Mouse (Mus musculus): ENCODE results near the gene Atp5d. TPM values are rescaled to one million over a fixed set of nuclear protein-coding genes. Genes with fewer than 3 reads are reported as not detected.

The Atp5d gene
- total RNA-seq, 1 experiment from 2014 or later = 34.4 TPM

DNA sequence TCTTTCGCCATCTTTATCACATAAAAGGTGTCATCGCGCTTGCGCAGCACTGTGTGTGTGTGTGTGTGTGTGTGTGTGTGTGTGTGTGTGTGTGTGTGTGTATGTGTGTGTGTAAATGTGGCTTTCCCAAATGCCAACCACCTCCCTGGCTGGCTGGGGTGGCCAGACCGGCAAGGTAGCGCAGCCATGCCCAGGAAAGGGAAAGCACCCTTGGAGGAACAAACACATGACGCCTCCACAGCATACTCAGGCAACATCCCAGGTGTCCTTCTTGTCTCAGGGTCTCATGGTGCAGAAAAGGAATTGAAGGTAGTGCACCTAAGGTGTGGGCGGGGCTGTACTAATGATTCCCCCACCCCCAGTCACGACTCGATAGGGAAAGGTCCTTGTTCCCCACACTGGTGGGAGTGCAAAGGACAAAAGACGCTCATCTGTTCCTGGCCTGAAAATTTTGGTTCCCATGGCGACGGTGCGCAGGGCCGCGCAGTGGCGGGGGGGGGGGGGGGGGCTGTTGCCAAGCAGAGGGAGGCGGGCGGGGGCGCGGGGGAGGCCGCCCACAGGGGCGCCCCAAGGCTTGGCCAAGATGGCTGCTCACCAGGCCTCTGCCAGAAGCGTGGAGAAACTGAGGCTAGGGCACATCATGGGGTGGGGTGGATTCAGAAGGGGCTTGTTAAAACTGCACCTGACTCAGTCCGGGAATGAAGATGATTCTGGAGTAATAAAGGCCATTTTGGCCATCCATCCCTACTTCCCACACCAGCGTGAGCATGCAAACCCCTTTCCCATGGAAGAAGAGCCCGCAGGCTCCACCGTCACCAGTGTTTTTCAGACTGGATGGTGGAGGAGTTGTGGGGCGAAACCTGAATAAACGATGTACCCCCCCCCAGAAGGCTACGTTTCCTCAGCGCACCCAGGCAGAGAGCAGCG, 543 bp upstream of the Atp5d start:
- ATAC-seq (ENCODE audit: extremely low read depth, insufficient number of reproducible peaks, low FRiP score, poor library complexity, severe bottlenecking) = no peak

DNA sequence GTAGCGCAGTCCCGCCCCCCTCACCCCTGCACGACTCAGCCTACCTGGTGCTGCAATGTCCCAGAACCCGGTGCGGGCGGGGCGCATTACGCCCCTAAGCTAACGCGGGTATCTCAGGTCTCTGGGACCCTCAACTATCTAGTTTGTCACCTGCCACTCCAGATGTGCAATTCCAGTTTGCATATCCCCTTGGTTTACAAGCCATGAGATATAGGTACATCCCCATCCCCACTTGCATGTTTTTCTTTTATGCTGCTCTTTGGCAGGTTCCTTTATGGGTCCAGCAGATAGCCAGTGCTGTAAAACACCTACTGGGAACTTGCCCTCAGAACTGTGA, 975 bp downstream of the Atp5d start:
- no peak for ATAC-seq (ENCODE audit: extremely low read depth, insufficient number of reproducible peaks, low FRiP score, poor library complexity, severe bottlenecking)

DNA sequence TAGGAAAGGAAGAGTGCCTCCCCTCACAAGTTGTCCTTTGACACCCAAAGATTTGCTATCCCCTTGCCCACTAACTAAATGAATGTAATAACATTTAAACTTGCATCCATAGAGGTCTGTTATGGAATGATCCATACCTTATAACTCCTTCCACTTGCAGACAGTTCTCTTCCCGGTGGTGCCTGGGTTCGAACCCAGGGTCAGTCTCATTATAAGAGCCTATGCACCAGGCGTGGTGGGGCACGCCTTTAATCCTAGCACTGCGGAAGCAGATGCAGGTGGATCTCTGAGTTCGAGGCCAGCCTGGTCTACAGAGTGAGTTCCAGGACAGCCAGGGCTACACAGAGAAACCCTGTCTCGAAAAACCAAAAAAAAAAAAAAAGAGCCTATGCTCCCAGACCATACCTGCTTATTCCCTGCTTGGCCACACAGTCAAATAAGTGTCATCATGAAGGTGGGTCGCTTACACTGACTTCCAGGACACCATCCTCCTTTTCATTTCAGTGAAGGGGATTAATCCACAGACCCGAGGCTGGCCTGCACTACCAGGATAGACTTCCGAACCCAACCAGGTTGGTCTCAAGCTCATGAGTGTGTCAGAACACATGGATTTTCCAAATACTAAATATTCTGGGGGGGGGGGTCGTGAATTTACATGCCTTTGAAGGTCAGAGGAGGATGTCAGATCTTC, 1.7 kb downstream of the Atp5d start:
- no peak for ATAC-seq (ENCODE audit: extremely low read depth, insufficient number of reproducible peaks, low FRiP score, poor library complexity, severe bottlenecking)

DNA sequence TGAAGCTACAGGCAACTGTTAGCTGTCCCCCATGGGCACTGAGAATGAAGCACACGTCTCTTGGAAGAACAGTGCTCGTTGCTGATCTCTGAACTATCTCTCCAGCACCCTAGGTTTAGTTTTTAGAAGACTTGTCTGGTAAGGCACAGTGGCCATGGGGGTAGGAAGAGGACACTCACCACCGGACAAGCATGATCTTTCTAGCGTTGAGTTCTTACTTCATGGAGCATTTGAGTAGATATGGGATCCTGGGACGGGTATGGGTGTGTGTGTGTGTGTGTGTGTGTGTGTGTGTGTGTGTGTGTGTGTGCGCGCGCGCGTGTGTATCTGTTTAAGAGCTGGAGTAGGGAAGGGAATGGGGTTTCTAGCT, 2.2 kb downstream of the Atp5d start, which contains the start of gene Cbarp:
TSS of gene Cbarp (minus strand) at position 170 of the 370 bp plus-strand sequence.
- no peak for ATAC-seq (ENCODE audit: extremely low read depth, insufficient number of reproducible peaks, low FRiP score, poor library complexity, severe bottlenecking)

DNA sequence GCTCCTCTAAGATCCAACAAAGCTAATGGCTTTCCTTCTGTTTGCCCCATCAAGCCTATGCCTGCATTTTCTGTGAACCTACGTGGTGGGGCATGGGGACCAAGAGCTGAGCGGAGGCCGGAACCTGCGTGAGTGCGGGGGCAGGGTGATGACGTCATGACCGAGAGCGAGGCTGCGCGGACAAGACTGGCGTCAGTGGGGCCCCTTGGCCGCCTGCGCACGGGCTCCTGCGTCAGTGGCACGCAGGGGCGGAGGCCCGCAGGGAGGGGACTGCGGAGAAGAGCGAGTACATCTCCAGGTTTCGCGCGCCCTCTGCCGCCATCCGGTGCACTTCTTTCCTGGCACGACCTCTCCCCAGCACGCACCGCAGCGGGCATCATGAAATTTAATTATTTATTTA, 2.8 kb downstream of the Atp5d start:
- ATAC-seq (ENCODE audit: extremely low read depth, insufficient number of reproducible peaks, low FRiP score, poor library complexity, severe bottlenecking) = peak; percentile 79

DNA sequence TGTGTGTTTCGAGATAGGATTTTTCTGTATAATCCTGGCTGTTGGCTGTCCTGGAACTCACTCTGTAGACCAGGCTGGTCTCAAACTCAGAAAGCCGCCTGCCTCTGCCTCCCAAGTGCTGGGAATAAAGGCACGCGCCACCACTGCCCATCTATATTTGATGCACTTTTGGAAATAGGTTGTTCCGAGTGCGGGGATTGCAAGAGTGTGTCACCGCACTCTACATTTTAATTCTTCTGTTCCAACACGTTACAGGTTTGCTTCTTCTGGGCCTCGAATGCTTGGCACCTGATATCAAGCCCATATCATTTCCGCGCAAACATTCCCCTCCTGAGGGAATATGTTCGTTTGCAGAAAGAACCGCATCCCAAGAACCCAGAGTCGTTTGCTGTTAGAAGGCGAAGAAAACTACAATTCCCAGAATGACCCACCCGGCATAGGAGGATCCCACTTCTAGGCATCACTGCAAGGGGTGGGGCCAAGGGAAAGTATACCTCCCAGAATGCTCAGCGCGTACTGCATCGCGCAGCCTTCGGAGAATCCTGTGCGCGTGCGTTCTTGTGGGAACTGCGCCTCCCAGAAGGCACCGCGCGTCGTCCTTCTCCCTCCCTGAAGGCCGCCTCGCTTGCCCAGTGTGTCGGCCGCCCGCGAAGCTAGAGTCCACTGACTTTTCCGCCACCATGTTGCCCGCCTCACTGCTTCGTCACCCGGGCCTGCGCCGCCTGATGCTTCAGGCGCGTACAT, 3.5 kb downstream of the Atp5d start:
- peak; percentile 75 for ATAC-seq (ENCODE audit: extremely low read depth, insufficient number of reproducible peaks, low FRiP score, poor library complexity, severe bottlenecking)

DNA sequence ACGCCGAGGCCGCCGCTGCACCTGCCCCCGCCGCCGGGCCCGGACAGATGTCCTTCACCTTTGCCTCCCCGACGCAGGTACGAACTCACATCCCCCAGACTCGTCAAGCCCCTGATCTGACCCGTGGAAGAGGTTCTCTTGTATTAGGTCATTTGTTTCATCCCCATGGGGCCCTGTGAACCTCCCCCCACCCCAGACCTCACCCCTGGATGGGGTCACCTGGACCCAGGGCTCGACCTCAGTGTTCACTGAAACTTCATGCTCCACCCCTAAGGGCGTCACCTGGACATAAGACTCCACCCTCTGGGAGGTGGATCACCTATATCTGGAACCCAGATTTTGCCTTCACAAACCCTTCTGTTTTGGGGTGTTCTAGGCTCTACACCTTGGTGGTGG, 4.1 kb downstream of the Atp5d start:
- ATAC-seq (ENCODE audit: extremely low read depth, insufficient number of reproducible peaks, low FRiP score, poor library complexity, severe bottlenecking) = no peak

DNA sequence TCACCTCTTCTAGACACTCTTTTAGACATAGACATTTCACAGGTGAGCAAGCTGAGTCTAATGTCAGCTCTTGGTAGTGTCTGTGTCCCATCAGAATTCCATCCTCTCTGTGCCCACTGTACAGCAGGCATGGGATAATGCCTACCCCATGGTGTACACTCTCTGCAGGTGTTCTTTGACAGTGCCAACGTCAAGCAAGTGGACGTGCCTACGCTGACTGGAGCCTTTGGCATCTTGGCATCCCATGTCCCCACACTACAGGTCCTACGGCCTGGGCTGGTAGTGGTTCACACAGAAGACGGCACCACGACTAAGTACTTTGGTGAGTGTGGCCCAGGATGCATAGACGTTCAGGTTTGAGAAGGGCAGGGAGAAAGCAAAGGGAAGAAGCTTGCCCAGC, 5.2 kb downstream of the Atp5d start:
- no peak for ATAC-seq (ENCODE audit: extremely low read depth, insufficient number of reproducible peaks, low FRiP score, poor library complexity, severe bottlenecking)

DNA sequence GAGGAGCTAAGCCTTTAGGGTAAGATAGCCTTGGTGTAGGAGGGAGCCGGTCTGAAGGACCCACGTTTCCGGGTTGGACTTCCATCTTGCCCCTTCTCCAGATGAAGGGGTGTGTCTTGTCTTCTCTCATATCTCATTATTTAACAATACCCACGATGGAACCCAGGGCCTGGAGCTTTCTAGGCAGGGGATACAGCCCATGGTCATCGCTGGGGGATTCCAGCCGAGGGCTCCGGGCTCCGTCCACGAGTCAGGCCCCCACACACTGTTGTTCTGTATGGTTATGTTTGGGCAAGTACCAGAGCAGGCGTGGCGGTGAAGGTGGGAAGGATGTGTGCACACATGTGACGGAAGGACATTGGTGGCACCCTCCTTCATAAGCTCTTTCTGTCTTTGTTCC, 5.7 kb downstream of the Atp5d start:
- no peak for ATAC-seq (ENCODE audit: extremely low read depth, insufficient number of reproducible peaks, low FRiP score, poor library complexity, severe bottlenecking)

DNA sequence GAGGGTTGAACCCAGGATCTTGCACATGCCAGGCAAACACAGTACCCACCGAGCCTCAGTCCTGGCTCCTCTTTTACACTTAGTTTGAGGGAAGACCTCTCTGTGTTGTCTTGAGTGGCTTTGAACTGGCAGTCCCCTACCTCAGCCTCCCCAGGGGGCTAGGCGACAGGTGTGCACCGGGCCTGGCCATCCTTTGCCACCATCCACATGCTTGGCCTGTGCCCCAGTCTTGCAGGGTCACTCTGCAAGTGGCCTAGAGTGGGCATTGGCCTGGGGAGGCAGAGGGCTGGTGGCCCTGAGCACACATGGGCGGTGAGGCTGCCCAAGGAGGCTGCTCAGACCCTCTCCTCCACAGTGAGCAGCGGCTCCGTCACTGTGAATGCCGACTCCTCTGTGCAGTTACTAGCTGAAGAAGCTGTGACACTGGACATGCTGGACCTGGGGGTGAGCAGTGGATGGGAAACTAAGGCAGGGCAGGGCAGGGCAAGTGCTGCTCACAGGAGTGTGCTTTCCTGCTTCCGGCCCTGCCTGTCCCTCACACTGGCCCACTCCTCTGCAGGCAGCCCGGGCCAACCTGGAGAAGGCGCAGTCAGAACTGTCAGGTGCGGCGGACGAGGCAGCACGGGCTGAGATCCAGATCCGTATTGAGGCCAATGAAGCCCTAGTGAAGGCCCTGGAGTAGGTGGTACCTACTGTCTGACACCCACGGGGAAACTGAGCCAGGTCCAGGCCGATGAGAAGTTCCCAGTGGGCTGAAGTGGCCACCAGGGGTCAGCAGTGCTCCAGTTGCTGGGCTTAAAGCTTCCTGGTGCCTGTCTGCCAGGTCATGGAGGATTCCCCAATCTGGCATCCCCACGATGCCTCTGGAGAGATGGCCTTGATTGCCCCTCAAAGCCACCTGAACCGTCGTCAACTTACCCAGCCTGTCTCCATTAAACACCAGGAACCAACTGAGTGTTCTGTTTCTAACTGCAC, 6.7 kb downstream of the Atp5d start:
- no peak for ATAC-seq (ENCODE audit: extremely low read depth, insufficient number of reproducible peaks, low FRiP score, poor library complexity, severe bottlenecking)

DNA sequence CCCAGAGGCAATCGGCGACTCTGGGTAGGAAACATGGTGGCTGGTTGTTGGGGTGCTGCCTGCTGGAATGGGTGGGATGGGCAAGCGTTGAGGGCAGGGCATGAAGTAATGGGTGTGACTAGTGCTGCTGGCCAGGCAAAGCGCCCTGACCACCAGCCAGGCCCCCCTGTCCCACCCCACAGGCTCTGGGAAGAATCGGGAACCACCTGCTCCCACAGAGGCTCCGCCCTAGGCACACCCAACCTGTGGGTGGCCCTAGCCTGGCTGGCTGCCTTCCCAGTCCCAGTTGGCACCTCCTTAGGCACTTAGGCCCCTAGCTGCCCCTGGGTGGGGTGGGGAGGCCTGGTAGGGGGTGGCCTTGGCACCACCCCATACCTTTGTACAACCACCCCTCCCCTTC, 7.5 kb downstream of the Atp5d start:
- ATAC-seq (ENCODE audit: extremely low read depth, insufficient number of reproducible peaks, low FRiP score, poor library complexity, severe bottlenecking) = no peak

DNA sequence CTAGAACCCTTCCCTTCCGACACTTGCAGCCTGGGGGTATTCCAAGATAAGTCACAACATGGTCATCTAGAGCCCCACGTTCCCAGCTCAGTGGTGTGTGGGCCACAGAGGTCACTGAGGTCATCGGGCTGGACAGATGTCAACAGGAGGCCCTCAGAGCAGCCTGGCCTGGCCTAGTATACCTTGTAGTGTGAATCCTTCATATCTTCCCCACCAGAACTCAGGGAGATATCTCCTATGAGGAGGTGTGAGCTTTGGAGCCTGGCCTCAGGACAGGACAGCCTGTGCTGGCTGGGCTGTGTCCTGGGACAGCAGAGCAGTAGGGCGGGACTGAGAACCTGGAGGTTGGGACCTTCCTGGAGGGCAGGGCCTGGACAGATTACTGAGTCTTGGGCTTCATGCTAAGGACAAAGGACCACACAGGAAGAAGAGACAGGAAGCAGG, 8.2 kb downstream of the Atp5d start:
- ATAC-seq (ENCODE audit: extremely low read depth, insufficient number of reproducible peaks, low FRiP score, poor library complexity, severe bottlenecking) = no peak

DNA sequence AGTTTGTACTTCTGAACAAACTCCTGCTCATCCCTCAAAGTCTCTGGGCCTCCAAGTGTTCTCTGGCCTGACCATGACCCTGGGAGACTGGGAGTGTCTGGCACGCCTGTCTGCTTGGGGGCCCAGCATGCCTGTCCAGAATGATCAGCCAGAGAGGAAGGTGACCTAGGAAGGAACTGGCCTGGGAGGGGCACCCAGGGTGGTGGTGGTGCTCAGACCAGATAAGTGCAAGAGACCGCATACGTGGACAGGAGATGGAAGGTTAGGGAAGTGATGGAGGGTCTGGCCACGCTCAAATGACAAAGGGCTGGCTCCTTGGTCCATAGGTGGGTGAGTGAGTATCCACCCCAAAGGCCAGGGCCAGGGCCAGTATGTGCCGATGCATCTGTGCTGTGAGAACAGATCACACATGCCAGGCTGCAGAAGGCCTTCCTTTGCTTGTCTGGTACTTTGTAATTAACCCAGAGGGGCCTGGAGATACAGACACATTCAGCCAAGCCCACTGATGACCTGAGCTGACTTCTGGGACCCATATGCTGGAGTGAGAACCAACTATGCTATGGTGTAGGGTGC, 8.8 kb downstream of the Atp5d start:
- no peak for ATAC-seq (ENCODE audit: extremely low read depth, insufficient number of reproducible peaks, low FRiP score, poor library complexity, severe bottlenecking)

DNA sequence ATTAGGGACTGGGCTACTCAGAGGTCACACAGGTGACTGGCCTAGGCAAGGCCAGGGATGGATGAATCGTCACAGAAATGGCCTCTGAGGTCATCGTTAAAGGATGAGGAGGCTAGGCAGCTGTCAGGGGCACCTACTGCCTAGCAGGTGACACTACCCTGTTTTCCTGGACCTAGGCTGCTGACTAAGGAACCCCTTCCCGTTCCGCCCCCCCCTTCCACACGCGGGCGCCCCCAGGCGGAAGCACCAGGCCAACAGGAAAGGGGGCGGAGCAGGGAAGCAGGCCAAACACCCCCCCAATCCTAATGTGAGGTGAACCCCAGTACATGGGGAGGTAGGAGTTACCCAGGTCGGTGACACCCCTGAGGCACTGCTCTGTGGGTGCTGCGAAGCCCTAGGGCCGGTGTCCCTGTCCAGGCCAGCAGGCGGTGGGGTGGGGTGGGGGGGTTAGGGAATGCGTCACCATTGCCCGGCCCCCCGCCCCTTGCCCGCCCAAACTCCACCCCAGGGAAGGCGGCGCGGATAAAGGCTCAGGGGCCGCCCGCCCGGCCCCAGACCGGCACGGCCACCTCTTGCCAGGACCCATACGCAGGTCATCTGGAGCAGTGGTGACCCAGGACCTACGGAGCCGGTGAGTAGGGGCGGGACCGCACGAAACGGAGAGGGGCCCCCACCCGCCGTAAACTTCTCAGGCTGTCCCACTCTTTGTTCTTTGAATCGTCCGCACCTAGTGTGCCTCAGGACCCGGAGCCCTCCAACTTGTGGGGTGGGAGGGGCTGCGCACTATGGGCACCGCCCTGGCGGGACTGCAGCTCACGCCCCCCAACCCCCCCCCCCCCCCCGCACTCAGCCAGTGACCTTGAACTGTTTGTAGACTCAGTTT, 9.5 kb downstream of the Atp5d start, which contains the start of gene Midn:
TSS of gene Midn (plus strand) at position 554 of the 883 bp plus-strand sequence.
- ATAC-seq (ENCODE audit: extremely low read depth, insufficient number of reproducible peaks, low FRiP score, poor library complexity, severe bottlenecking) = peak; percentile 17

DNA sequence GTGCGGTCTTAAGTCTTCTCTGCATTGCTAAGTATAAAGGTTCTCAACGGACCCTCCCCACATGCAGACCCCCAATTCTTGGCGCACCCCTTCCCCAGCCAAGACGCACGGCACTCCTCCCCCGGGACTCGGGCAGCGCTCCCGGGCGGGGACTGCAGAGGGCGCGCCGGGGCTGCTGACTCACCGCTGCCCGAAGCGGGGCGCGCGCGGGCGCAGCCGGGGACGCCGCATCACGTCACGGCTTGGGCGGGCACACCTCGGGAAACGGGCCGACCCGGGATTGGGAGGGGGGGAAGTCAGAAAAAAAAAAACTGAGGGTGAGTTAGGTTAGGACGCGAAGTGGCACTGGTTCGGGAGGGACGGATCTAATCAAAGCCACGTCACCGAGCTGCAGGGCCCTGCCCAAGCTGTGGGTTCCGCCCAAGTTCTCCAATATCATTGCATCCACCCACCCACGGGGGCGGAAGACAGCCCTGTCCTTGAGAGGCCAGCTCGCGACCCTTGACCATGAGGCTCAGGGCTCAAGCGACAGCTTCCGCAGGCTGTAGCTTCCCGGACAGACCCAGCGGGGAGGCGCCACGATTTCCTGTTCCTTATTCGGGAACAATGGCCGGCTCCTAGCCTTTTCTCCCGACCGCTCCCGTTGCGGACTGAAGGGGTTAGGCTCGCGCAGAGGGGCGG, 10.3 kb downstream of the Atp5d start:
- peak; percentile 34 for ATAC-seq (ENCODE audit: extremely low read depth, insufficient number of reproducible peaks, low FRiP score, poor library complexity, severe bottlenecking)

DNA sequence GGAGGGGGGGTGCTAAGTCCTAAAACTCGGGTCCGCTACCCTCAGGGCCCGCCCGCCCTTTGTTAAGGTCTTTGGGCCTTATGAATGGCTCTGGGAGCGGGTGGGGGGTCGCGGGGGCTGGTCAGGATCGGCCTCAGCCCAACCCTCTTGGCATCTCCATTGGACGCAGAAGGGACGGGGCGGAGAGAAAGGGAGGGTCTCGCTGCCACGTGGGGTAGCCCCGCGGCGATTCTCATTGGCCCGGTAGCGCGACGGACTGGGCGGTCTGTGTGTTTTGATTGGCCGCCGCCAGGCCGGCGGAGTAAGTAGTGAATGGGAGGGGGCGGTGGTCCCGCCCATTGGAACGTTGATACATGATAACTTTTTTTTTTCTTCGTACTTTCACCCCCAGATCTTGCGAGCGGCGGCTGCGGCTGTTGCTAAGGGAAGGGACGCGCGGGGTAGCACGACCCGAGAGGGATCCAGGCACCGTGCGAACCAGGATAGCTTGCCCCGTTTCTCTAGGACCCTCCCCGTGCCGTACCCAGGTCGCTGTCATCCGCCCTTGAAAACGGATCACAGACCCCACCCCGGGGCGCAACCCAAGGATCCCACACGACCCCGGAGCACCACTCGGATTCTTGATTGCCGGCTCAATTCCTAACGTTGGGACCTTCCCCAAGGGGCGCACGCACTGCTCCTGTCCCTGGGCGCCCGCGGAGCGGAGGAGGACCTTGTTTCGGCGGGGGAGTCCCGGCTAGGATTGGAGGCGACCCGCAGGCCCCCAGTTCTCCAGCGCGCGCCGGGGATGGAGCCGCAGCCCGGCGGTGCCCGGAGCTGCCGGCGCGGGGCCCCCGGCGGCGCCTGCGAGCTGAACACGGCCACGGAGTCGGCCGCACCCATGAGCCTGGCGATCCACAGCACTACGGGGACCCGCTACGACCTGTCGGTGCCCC, 11.1 kb downstream of the Atp5d start:
- peak; percentile 48 for ATAC-seq (ENCODE audit: extremely low read depth, insufficient number of reproducible peaks, low FRiP score, poor library complexity, severe bottlenecking)
